Mouse (Mus musculus) mouse embryonic stem cell (cell line): Measurements from ENCODE around the gene 1700025G04Rik.

Experiments used
- in situ Hi-C, 2 experiments: fragments of 300-500 bp; cut with MboI; formaldehyde crosslinking; loops; 1 replicate in 1 of 2; 3 replicates in 1 of 2; pipeline ENCODE4 v1.14.3; 2019 to 2020; ENCODE audit warnings: low sequenced_read_pairs in 2 of 2, low pct_unique_long_range_greater_than_20kb in 1 of 2, mixed read lengths in 1 of 2; ENCODE audit not compliant: unreplicated experiment in 1 of 2

Gene 1700025G04Rik

GRCm38 (mm10) chr1:152090018-152090553 lies at the start of gene 1700025G04Rik:
TSS of gene 1700025G04Rik (minus strand) at chr1:152090125.
- in situ Hi-C loops = no loop called here

GRCm38 (mm10) chr1:152139496-152139895 lies 49.6 kb upstream of the 1700025G04Rik start:
- in situ Hi-C loops = no loop called here

- in situ Hi-C loops = no loop called here
Measured at GRCm38 (mm10) chr1:152130029-152130727, 40.3 kb upstream of the 1700025G04Rik start.

- in situ Hi-C loops = no loop called here
Measured at GRCm38 (mm10) chr1:152125451-152125850, 35.5 kb upstream of the 1700025G04Rik start.

GRCm38 (mm10) chr1:152110123-152110522 lies 20.2 kb upstream of the 1700025G04Rik start:
- in situ Hi-C loops = no loop called here

GRCm38 (mm10) chr1:152106136-152106535 lies 16.2 kb upstream of the 1700025G04Rik start:
- in situ Hi-C loops = no loop called here

- in situ Hi-C loops = no loop called here
Measured at GRCm38 (mm10) chr1:152105246-152105645, 15.3 kb upstream of the 1700025G04Rik start.

- in situ Hi-C loops = no loop called here
Measured at GRCm38 (mm10) chr1:152101746-152102145, 11.8 kb upstream of the 1700025G04Rik start.

GRCm38 (mm10) chr1:152096045-152096444 lies 6.1 kb upstream of the 1700025G04Rik start:
- in situ Hi-C loops = no loop called here

GRCm38 (mm10) chr1:152090564-152091545 lies 930 bp upstream of the 1700025G04Rik start:
- in situ Hi-C loops = no loop called here

- in situ Hi-C loops = no loop called here
Measured at GRCm38 (mm10) chr1:152089526-152089925, 399 bp downstream of the 1700025G04Rik start.

- in situ Hi-C loops = no loop called here
Measured at GRCm38 (mm10) chr1:152088791-152089401, 1.0 kb downstream of the 1700025G04Rik start.

- in situ Hi-C loops = no loop called here
Measured at GRCm38 (mm10) chr1:152088030-152088429, 1.9 kb downstream of the 1700025G04Rik start.

- in situ Hi-C loops = no loop called here
Measured at GRCm38 (mm10) chr1:152086951-152087350, 3.0 kb downstream of the 1700025G04Rik start.

- in situ Hi-C loops = no loop called here
Measured at GRCm38 (mm10) chr1:152085561-152085960, 4.4 kb downstream of the 1700025G04Rik start.

GRCm38 (mm10) chr1:152084638-152085345 lies 5.1 kb downstream of the 1700025G04Rik start:
- in situ Hi-C loops = no loop called here

- in situ Hi-C loops = no loop called here
Measured at GRCm38 (mm10) chr1:152081954-152082711, 7.8 kb downstream of the 1700025G04Rik start.
